Mouse (Mus musculus): ENCODE measurements around the gene Cplx3.

Gene Cplx3

DNA sequence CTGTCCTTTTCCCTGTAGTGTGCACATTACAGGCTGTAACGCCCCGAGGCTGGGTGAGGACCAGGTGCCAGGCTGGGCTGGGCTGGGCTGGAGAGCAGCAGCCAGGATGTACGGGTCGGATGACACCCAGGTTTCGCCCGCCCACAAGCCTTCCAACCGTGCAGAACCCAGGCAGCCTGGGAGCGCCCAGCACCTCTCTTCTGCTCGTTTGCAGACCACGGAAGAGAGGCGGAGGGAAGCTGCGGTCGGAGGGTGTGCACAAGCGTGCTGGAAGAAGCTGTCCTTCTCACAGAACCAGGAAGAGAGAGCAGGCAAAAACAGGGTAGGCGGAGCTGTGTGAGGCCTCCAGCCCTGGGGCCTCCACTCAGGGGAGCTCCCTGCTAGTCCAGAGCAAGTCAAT, 34.3 kb upstream of the Cplx3 start:
- in situ Hi-C loops (cut with MboI; ENCODE audit: unreplicated experiment in 2 of 2) = loop anchor here in 1 of 2 experiments (10.0 kb wide), 3 partner anchors 294 to 624 kb away; no protein-coding TSS in a partner anchor

DNA sequence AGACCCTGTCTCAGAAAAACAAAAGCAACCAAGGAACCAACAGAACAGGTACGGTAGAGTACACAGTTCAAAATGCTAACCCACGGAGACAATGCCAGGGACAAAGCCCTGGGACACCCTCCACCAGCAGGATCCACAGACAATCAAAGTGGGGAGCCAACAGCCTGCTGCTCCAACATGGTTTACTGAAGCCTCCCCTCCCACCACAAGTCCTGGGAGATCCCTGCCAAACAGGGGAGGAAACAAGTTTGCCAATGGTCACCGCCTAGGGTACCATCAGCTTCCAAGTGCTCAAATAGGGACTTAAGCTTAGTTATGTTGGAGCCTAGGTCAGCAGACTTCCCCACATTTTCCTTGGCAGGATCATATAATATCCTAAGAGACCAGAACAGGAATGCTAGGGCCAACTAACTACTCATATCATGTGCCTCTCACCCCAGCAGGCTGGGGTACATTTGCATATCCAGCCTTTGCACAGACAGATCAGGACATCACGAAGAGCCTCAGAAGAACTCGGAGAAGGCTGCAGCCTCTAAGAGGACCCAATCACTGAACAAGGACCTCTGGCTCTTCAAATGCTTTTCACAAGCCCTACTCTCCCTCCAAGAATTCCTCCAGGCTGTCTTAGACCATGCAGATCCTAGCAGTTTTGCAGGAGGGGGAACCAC, 33.7 kb upstream of the Cplx3 start:
- in situ Hi-C loops (cut with MboI; ENCODE audit: unreplicated experiment in 2 of 2) = loop anchor here in 1 of 2 experiments (10.0 kb wide), 3 partner anchors 295 to 625 kb away; no protein-coding TSS in a partner anchor

DNA sequence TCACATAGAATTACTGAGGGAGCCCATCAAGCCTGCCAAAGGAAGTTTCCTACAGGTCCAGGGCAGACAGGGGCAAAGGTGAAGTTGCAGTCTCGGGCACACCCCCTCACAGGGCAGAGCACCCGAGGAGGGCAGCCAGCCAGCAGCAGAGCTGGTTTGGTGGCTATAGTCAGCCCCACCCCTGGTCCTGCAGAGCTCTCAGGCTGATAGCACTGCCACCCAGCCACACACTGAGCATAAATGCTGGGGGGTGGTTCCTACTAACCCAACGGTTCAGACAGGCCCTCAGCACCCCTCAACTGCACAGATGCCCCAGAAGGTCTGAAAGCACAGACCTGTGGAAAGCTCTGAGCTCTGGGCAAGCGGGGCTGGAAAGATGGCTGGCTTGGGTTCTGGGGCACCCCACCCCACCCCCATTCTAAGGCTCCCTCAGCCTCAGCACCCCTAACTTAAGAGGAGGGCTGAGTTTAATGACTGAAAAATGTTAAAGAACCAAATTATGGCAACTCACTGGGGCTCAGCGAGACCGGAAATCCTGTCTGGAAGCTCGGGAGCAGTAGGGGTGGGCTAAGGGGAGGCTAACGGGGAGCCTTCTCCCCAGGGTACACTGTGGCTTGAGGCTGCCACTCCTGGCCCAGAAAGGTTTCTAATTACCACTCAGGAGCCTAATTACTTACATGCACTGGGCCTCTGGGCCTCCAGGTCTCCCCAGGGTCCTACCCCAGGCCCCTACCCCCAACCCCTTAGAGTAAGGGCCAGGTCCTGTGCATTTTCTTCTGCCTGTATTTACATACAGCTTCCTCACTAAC, 32.8 kb upstream of the Cplx3 start:
- in situ Hi-C loops (cut with MboI; ENCODE audit: unreplicated experiment in 2 of 2) = no loop called here

DNA sequence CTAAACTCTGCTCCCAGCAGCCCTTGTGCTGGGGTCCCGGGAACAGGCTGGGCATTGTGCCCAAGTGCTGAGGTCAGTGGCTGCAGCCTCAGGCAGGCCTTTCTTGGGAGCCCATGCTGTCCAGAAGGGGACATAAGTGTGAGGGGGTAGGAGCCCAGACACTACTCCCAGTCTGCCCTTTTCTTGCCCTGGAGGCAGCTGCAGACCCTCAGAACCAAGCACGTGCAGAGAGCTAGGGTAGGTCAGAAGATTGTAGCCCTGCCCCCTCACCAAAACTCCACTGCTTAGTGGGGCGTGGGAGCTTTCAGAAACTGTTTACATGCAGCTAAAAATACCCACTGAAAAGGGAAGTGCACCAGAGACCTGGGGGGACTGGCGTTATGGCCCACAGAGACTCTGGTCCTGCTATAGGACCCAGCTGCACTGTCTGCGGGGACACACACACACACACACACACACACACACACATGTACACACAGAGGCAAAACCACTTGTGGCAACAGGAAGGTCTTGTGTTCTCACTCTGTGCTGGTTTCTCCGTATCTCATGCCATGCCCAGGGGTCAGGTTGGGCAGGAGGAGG, 31.8 kb upstream of the Cplx3 start:
- in situ Hi-C loops (cut with MboI; ENCODE audit: unreplicated experiment in 2 of 2) = no loop called here

DNA sequence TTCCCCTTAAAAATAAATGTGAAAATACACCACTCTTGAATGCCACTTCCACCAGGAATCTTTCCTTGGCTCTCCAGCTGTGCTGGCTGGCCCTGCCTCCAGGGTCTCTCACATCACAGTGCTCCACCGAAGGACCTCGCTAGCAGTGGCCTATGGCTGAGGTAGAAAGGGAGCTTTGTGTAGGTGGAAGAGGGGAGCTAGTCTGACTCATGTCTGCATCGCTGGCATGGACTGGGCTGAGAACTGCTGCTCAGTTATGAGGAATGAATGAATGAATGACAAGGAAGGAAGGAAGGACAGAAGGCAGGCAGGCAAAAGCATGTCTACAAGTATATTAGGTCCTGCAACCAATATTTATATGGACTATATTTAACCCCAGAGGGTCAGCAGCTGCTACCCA, 31.2 kb upstream of the Cplx3 start:
- in situ Hi-C loops (cut with MboI; ENCODE audit: unreplicated experiment in 2 of 2) = no loop called here

DNA sequence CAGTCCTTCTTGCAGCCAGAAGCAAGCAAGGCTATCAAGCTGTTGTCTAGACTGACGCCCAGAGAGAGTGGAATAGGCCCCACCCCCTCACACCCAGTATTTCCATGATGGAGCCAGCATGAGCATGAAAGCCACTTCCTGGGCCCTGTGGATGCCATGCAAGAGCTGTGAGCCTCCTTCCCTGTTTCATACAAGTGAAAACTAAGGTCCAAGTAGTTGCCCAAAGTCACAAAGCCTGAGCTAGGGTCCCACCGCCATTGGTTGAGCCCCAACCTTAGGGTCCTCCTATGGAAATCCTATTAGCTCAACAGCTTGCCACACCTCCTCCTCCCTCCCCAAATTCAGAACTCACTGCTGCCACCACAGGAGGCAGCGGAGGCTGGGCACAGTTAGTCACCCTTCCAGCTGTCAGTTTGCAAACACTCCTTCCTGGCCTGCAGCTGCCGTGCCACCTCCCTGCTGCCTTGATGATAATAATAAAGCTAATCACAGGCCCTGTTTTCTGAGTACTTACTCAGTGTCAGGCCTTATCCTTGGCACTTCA, 27.5 kb upstream of the Cplx3 start:
- in situ Hi-C loops (cut with MboI; ENCODE audit: unreplicated experiment in 2 of 2) = no loop called here

DNA sequence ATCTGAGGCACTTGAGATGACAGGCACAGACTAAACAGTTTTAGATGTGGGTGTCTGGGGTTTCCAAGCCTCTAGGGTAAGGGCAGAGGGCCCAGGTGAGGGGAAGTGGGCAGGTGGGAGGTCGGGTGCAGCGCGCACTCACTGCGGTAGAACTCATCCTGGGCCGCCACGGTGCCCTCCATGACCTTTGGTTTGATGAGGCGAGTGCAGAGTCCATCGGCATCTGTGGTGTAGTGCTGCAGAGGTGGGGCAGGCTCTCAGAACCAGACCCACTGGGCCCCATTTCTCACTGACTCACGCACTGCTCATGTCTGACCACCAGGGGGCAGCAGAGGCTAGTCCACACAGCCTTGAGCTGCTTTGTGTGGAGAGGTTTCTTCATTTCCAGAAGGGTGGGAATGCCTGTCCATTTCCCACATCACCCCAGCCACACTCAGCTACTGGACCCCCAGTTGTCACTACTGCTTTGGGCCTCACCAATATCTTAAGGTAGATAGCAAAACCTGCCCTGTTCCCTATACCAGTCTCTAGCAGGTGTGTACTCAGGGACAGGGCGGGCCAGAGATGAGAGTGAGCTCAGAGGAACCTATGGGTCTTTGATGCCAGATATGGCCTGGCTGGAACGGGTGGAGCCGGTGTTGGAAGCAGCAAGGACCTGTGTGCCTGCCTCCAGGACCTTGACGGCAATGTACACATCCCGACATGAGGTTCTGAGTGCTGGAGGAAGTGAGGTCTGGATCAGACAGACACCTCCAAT, 23.2 kb upstream of the Cplx3 start:
- in situ Hi-C loops (cut with MboI; ENCODE audit: unreplicated experiment in 2 of 2) = no loop called here

DNA sequence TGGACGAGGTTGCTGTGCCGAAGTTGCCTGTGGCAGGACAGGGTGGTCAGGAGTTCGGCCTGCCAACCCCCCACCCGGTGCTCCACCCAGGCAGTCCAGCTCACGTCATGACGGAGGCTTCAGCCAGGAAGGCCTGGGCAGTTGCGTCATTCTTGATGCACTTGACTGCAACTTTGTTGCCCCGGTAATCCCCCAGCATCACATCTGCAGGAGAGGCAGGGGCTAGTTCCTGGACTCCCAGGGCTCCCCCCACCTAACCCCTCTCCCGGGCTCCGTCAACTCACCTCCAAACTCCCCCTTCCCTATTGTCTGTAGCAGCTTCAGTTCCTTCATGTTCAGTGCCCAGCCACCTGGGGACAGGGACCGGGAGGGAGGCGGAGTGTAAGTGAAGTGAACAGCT, 22.6 kb upstream of the Cplx3 start:
- in situ Hi-C loops (cut with MboI; ENCODE audit: unreplicated experiment in 2 of 2) = no loop called here

DNA sequence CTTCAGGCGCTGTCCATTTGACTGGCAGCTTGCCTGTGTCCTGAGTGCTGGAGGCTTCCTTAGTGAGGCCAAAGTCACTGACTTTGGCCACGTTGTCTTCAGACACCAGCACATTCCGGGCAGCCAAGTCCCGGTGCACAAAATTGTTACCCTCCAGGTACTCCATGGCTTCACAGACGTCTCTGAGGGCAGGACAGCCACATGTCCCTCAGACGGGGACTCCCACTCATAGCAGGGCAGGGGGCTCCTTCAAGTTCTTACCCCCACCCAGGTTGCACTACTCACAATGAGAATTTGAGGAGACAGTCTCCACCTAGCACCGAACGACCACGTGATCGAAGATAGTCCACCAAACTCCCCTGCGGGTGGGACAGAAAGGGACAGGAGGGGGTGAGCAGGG, 21.8 kb upstream of the Cplx3 start:
- in situ Hi-C loops (cut with MboI; ENCODE audit: unreplicated experiment in 2 of 2) = no loop called here

DNA sequence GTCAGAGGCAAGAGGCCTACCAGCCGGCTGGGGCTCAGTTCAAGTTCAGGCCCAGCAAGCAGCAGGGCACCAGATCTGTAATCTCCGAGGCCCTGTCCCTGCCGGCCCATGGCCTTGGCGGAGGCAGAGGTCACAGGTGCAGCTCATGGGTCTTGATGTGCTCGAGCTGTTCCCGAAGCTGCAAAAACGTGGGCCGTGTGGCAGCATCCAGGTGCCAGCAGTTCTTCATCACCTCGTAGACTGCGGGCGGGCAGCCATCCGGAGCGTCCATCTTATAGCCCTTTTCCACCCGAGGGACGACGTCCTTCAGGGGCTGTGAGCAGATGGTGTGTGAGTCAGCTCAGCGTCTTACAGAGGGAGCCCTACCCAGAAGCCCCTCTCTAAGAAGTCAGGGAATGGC, 21.1 kb upstream of the Cplx3 start:
- in situ Hi-C loops (cut with MboI; ENCODE audit: unreplicated experiment in 2 of 2) = no loop called here

DNA sequence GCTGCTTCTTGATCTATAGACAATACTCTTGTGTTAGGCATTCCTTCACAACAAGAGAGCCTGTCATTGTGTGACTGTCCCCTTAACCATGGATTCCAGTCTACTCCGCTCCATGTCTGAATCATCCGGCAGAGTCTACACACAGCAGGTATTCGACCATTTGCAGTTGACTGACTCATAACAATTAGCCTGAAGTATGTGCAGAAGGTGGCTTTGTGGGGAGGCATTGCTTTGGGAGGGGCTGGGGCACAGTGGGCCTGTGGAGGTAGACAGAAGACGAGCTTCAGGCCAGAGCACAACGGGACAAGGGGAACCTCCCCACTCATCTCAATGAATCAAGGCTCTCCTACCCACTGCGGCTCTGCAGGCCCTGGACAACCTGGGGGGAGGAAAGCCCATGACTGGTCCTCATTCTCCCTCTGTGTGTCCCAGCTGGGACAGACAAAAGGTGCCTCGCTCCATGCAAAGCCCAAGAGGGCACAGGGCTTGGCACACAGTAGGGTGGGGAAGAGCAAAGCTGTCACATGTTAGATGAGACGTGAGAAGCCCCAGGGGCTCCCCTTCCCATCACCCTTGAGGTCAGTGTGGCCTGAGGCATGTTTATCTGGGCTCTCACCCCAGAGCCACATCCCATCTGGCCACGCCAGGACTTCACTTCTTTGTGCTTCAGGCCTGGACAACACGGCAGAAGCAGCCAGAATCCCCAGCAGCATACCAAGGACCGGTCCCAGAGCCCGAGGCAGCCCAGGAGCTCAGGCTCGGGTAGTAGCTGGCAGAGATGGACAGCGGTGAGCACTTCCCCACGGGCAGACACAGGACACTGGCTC, 19.8 kb upstream of the Cplx3 start:
- in situ Hi-C loops (cut with MboI; ENCODE audit: unreplicated experiment in 2 of 2) = no loop called here

DNA sequence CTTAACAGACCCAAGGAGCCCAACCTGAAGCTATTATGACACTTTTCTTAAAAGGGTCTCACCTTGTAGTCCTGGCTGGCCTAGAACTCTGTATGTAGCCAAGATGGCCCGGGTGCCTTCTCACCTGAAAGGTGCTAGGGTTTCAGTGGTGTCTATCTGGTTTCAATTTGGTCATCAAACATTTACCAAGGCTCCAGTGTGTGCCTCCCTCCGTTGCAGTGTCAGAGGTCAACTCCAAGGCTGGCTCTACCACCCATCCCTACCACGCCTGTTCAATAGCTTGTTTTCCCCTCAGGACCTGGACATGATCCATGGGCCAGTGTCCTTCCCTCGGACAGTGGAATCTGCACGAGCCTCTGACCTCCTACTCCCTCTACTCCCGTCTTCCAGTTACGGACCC, 18.2 kb upstream of the Cplx3 start:
- in situ Hi-C loops (cut with MboI; ENCODE audit: unreplicated experiment in 2 of 2) = loop anchor here in 1 of 2 experiments (5.0 kb wide), 1 partner anchor 82 kb away; no protein-coding TSS in a partner anchor

DNA sequence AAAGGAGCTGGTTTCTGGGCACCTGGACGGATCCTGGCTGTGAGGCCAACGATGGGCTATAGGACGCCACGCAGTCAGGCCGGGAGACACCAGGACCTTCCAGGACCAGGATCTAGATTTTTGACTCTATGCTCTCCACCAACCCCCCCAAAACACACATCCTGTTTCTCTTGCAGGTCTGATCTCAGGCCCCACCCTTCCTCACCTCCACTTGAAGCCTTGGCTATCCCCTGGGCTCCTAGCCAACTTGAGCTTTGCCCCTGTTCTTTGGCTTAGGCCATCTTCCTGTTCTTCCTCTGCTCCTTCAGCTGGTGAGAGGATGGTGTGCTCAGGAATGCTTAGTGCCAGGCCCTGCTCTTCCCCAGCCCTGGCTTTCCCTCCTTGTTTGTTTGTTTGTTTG, 14.6 kb upstream of the Cplx3 start, which contains the start of gene Lman1l:
Lman1l (minus strand) TSS at position 101 of the 400 bp plus-strand sequence.
- in situ Hi-C loops (cut with MboI; ENCODE audit: unreplicated experiment in 2 of 2) = loop anchor here in 1 of 2 experiments (5.0 kb wide), 1 partner anchor 78 kb away; no protein-coding TSS in a partner anchor

DNA sequence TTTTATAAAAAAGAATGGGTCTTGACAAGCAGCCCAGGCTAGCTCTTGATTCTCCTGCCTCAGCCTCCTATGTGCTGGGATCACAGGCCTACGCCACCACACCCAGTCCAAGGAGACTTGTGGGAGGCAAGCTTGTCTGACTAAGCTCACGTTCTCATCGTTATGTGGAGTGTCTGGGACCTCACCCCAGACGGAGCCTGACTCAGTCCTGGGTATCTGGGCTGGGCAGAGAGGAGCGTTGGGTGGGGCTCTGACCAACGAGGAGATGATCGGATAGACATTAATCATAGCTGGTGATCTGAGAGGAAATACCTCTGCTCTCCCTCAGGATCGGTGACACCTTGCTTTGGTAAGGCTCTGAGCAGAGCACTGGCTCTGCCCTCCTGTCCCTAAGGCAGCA, 12.8 kb upstream of the Cplx3 start:
- in situ Hi-C loops (cut with MboI; ENCODE audit: unreplicated experiment in 2 of 2) = loop anchor here (5.0 kb wide), 1 partner anchor 33 kb away; the partner anchor contains the start of gene Csk (in 2 of the 2)

DNA sequence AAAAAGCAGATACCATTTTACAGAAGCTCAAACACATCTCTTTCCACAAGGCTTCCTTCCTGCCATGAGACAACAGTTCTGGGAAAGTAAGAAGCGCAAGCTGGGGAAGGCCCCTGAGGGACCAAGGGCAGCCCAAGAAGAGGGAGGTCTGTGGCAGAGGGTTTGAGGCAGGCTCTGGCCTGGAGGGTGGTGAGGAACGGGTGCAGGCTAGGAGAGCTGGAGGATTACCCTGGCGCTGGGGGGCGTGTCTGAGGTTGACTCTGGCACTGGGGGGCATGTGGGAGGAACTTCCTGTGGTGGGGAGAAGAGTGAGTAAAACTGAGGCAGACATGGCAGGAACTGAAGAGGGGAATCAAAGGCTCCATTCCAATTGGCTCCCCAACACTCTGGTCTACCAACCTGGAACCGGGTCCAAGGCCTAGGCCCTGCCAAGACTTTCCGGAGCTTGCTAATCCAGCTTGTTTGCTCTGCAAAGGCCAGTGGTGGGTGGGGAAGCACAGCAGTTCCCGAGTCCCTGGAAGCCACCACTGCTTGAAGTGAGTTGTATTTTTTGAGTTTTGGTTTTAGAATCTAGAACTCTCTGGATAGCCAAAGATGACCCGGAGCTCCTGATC, 11.6 kb upstream of the Cplx3 start:
- in situ Hi-C loops (cut with MboI; ENCODE audit: unreplicated experiment in 2 of 2) = loop anchor here (5.0 kb wide), 1 partner anchor 35 kb away; the partner anchor contains the start of gene Csk (in 2 of the 2)

DNA sequence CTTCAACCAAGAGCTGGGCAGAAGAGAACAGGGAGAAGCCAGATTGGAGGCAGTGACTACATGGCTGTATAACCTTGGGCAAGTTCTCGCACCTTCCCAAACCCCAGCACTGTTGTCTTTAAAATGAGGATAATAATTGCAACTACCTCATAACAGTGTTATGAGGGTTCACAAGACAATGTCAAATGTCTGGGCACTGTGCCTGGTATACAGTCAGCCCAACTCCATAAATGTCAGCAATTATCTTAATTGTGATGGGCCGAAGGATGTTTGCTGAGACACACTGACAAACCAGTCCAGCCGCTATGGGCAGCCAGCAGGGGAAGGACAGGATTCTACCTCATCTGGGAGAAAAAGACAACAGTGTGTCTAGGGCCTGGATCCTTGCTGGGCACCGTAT, 8.7 kb upstream of the Cplx3 start:
- in situ Hi-C loops (cut with MboI; ENCODE audit: unreplicated experiment in 2 of 2) = loop anchor here (5.0 kb wide), 1 partner anchor 38 kb away; the partner anchor contains the start of gene Csk (in 2 of the 2)

DNA sequence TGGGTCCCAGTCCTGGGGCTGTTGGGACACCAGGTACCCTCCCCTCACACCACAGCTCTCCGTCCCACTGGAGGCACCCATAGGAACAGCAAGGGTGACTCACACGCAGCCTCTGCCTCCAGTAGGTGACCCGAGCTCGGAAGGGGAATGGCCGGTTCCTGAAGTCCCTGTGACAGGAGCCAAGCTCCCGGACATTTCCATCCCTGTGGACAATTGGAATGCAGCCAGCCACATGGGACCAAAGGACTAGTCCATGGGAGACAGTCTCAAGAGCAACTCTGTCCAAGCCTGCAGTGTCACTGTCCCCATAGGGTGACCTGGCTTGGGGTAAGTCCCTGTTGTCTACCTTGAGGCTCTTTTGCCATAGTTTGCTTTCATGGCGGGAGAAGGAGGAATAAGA, 7.9 kb upstream of the Cplx3 start:
- in situ Hi-C loops (cut with MboI; ENCODE audit: unreplicated experiment in 2 of 2) = no loop called here

DNA sequence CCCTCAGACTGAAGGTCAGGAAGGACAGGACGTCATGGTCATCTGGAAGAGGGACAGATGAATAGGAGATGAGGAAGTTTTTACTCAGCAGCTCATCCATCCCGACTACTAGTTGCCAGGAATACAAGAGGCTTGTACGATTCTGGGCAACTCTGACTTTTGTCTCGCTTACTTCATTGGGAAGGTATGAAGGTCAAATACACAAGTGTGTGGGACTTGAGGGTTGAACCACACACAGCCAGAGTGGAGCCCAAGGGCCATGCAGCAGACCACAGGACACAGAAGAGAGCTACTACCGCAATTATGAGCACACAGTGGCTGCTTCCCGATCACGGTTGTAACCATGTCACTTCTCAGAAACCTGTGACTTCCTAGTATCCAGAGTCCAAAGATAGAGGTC, 6.5 kb upstream of the Cplx3 start:
- in situ Hi-C loops (cut with MboI; ENCODE audit: unreplicated experiment in 2 of 2) = no loop called here

DNA sequence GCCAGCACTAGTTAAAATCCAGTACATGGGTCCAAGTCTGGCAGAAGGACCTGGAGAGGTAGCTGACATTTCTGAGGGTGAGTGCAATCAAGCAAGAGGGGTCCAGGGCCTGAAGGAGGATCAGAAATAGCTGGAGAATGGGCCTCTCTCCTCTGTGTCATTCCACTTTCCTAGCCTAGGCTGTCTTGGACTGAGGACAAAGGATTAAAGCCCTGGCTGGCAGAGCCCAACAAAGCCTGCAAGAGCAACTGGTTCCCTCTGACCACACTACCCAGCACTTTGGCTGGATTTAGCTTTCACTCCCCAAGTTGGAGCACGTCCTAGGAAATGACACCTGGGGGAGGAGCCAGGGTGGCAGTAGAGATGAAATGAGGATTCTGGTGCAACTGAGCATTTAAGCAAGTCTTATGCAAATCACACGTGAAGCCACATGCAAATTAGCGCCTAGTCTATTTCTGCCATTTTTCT, 4.3 kb upstream of the Cplx3 start:
- in situ Hi-C loops (cut with MboI; ENCODE audit: unreplicated experiment in 2 of 2) = no loop called here

Measured in v-Abl transformed pro-B cells (cell line).